Mouse (Mus musculus) bone marrow, adult 2 months (tissue): Measurements from ENCODE around the gene Tex101. TPM values are rescaled to one million over a fixed set of nuclear protein-coding genes. Genes with fewer than 3 reads are reported as not detected.
A peak's percentile ranks its signal among the peaks of the same experiment; 100 is the strongest.
"Not testable (repeated sequence)": the region's sequence is repeated elsewhere in the genome, so short reads cannot be mapped to it uniquely, and the experiment has no call there.

Source experiments
- H3K27ac ChIP-seq: fragments of 200-500 bp; 2 replicates; pipeline ENCODE4 v1.5.1; 2012; ENCODE audit warnings: low read depth, mild to moderate bottlenecking, control low read depth, inconsistent platforms, low read length; ENCODE audit not compliant: control insufficient read depth, poor library complexity, insufficient read depth
- H3K4me1 ChIP-seq: fragments of 200-500 bp; 2 replicates; pipeline ENCODE4 v1.6.1; 2011; ENCODE audit warnings: low read length; ENCODE audit not compliant: control insufficient read depth, insufficient read depth
- H3K4me3 ChIP-seq: fragments of 200-500 bp; replicated peaks from 2 replicates; pipeline ENCODE3; 2011; ENCODE audit warnings: mild to moderate bottlenecking, low read depth, low read length, control low read depth; ENCODE audit not compliant: control insufficient read depth
- CTCF ChIP-seq: fragments of 200-500 bp; IDR thresholded peaks from 2 replicates; pipeline ENCODE4 v1.5.1; 2011; ENCODE audit warnings: low read length, control low read depth; ENCODE audit not compliant: control insufficient read depth, insufficient read depth
- POLR2A ChIP-seq: fragments of 200-500 bp; IDR thresholded peaks from 2 replicates; pipeline ENCODE4 v1.6.1; 2011; ENCODE audit warnings: low read depth, mild to moderate bottlenecking, control low read depth, low read length, borderline replicate concordance; ENCODE audit not compliant: control insufficient read depth
- WGBS: fragments of 180-500 bp; shearing (Covaris S2); methylation state at CpG from one replicate; pipeline ENCODE4 v1.1.7; 2018; 5-methylcytosine and 5-hydroxymethylcytosine counted together
- polyA plus RNA-seq: library from polyadenylated mRNA; stranded (reverse); fragments of >200 nt; gene quantifications from 2 replicates; pipeline ENCODE4 v1.2.4, GENCODE M21; 2011; ENCODE audit warnings: low replicate concordance; ENCODE audit not compliant: missing spikeins, insufficient read depth, insufficient read length

The Tex101 gene
- polyA plus RNA-seq = not detected in 2 replicates

DNA sequence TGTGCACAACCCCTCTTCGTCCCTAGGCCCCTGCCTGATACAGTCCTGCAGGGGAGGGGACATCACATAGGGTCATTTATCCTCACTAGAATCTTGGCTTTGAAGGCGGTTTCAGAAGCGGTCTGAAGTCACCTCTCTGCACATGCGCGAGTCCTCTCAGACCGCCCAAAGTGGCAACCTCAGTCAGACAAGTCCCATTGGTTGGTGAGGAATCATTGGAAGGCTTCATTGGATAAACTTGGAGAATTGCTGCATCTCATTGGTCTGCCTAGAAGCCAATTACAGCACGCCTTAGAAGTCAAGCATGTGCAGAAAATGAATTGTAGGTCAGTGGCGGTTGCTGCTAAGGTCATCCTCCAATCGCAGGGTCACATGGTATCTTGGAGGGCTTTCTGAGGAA is at the start of gene Tex101:
Gene Tex101 (minus strand): TSS at position 101 of the 400 bp plus-strand sequence.
- 86% methylated on average over 9 of the region's 9 CpGs for WGBS
- TF ChIP-seq POLR2A (no peak), CTCF (no peak)
- no peaks in the 10 kb centered on the region for H3K4me1 ChIP-seq
- H3K4me3 ChIP-seq = no peak within 1 kb of the TSS
- H3K27ac ChIP-seq = no peak within 1 kb of the TSS

GRCm38 (mm10) chr7:24715039-24715438 is 38.6 kb upstream of the Tex101 start:
- Histone ChIP-seq H3K4me1 (peaks cover 2% of the 10 kb centered on the region), H3K4me3 (no peak overlapping the region), H3K27ac (peak overlapping the region; percentile 48; the same call in 1 of the 2 replicates)
- no peak for TF ChIP-seq CTCF
- no peak for TF ChIP-seq POLR2A
- 21% methylated on average over 6 of the region's 6 CpGs for WGBS

- H3K4me3 ChIP-seq = no peak within 1 kb of the TSS
- 87% methylated on average over 14 of the region's 14 CpGs for WGBS
- TF ChIP-seq CTCF (no peak), POLR2A (no peak)
- no peak within 1 kb of the TSS for H3K27ac ChIP-seq
- H3K4me1 ChIP-seq = no peaks in the 10 kb centered on the region; the same call in 1 of the 2 replicates
These were observed 32.4 kb upstream of the Tex101 start, which contains the start of gene BC049730 for GRCm38 (mm10) chr7:24708832-24709292. Gene BC049730 (plus strand): TSS chr7:24709242.

GRCm38 (mm10) chr7:24702841-24703240 is 26.4 kb upstream of the Tex101 start:
- WGBS = 70% methylated on average over 9 of the region's 9 CpGs
- not testable (repeated sequence) for H3K4me3 ChIP-seq, H3K27ac ChIP-seq

GRCm38 (mm10) chr7:24697891-24698290 is 21.4 kb upstream of the Tex101 start:
- WGBS = 93% methylated on average over 4 of the region's 4 CpGs
- H3K27ac ChIP-seq = not testable (repeated sequence)

More at GRCm38 (mm10) chr7:24702841-24703240, 26.4 kb upstream of the Tex101 start:
- not testable (repeated sequence) for H3K4me1 ChIP-seq

GRCm38 (mm10) chr7:24692693-24693092 is 16.2 kb upstream of the Tex101 start:
- H3K4me1 ChIP-seq, H3K4me3 ChIP-seq, H3K27ac ChIP-seq: not testable (repeated sequence)
- 76% methylated on average over 2 of the region's 3 CpGs for WGBS

More at GRCm38 (mm10) chr7:24697891-24698290, 21.4 kb upstream of the Tex101 start:
- not testable (repeated sequence) for H3K4me3 ChIP-seq, H3K4me1 ChIP-seq

DNA sequence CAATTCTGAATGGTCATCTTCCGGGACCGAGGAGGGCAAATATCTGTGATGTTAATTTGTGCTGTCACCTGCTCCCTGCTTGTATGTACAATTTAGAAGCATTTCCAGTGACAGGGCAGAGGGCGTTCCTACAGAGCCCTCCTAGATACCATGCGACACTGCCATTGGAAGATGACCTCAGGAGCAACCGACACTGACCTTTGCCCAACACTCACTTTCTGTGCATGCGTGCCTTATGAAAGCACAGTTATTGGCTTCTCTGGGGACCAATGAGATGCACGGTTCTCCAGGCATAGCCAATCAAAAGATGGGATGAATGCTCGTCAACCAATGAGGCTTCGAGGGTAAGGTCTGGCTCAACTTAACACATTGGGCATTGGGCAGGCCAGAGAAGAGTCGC is 11.0 kb upstream of the Tex101 start:
- H3K4me3 ChIP-seq, H3K4me1 ChIP-seq, H3K27ac ChIP-seq: not testable (repeated sequence)
- 81% methylated on average over 10 of the region's 10 CpGs for WGBS

DNA sequence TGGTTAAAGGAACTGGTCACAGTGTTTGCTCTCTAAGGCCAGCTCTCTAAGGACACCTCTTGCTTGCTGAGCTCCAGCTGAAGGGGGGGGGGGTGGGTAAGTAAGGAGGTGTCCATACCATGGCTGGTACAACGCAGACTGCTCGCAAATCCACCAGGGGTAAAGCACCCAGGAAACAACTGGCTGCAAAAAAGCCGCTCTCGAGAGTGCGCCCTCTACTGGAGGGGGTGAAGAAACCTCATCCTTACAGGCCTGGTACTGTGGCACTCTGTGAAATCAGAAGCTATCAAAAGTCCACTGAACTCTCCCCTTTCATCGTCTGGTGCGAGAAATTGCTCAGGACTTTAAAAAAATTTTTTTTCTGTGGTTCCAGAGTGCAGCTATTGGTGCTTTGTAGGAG is 7.6 kb upstream of the Tex101 start:
- not testable (repeated sequence) for H3K4me1 ChIP-seq, H3K4me3 ChIP-seq, H3K27ac ChIP-seq
- 62% methylated on average over 7 of the region's 7 CpGs for WGBS
- TF ChIP-seq CTCF = peak; percentile 12; the same call in 1 of the 2 replicates

DNA sequence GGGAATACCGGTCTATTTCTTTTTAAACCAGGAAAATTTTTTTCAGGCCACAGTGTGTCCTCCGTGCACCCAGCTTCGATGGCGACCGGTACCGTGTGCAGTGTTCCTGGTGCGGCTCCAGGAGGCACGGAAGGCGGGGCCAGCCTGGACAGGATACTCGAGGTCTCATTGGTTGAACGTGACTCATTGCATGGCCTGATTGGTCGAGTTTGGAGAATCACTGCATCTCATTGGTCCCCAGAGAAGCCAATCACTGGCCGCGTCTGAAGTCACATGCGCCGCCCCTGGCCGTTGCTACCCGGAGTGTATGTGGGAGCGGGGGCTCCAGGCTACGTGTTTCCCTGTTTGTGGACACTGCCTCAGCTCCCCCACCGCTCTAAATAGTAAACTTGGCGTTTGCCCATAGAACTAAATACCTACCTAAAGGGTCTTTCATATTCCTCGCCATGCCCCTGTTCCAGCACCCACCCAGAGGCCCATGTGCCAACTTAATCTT is 4.5 kb downstream of the Tex101 start:
- Histone ChIP-seq H3K27ac (no peak overlapping the region), H3K4me3 (no peak overlapping the region), H3K4me1 (no peaks in the 10 kb centered on the region)
- WGBS = 85% methylated on average over 23 of the region's 23 CpGs
- no peak for TF ChIP-seq POLR2A
- no peak for TF ChIP-seq CTCF

DNA sequence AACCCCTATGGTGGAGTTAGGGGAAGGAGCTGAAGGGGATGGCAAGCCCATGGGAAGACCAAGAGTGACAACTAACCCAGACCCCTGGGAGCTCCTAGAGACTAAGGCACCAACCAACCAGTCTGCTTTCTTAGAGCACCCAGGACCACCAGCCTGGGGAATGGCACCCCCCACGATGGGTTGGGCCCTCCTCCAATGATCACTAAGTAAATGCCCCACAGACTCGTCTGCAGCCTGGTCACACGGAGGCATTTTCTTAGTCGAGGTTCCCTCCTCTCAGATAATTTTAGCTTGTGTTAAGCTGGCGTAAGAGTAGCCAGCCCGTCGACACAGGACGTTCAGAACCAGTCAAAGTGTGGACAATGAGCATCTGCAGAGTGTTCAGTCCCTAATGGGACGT is 11.5 kb downstream of the Tex101 start:
- Histone ChIP-seq H3K27ac (no peak overlapping the region), H3K4me1 (peaks cover 3% of the 10 kb centered on the region; the same call in 1 of the 2 replicates), H3K4me3 (no peak overlapping the region)
- 74% methylated on average over 9 of the region's 9 CpGs for WGBS
- TF ChIP-seq POLR2A = no peak
- no peak for TF ChIP-seq CTCF
